Mouse (Mus musculus): Measurements from ENCODE around the gene Ckap4. TPM values are rescaled to one million over a fixed set of nuclear protein-coding genes. Genes with fewer than 3 reads are reported as not detected.
"Not testable (repeated sequence)": the region's sequence is repeated elsewhere in the genome, so short reads cannot be mapped to it uniquely, and the experiment has no call there.

Ckap4 gene
- total RNA-seq, 4 experiments from 2014 or later: 27.5 to 33.1 (median 29.3) TPM

- no peak for DNase-seq
These were observed 35.0 kb downstream of the Ckap4 start for GRCm38 (mm10) chr10:84498867-84499266.

GRCm38 (mm10) chr10:84496805-84497204, 37.1 kb downstream of the Ckap4 start:
- DNase-seq: no peak

GRCm38 (mm10) chr10:84494432-84494831, 39.4 kb downstream of the Ckap4 start:
- DNase-seq: no peak

- no peak for DNase-seq
These were observed 43.7 kb downstream of the Ckap4 start for GRCm38 (mm10) chr10:84490115-84490514.

GRCm38 (mm10) chr10:84488315-84488714, 45.5 kb downstream of the Ckap4 start:
- DNase-seq: peak; percentile 43

GRCm38 (mm10) chr10:84484661-84485060, 49.2 kb downstream of the Ckap4 start:
- no peak for DNase-seq

- no peak for DNase-seq
These were observed 50.3 kb downstream of the Ckap4 start for GRCm38 (mm10) chr10:84483553-84483952.

- DNase-seq: no peak
These were observed 50.8 kb downstream of the Ckap4 start for GRCm38 (mm10) chr10:84483069-84483468.

- not testable (repeated sequence) for DNase-seq
These were observed 51.4 kb downstream of the Ckap4 start for GRCm38 (mm10) chr10:84482418-84482817.

GRCm38 (mm10) chr10:84481327-84481671, 52.6 kb downstream of the Ckap4 start:
- no peak for DNase-seq

GRCm38 (mm10) chr10:84480667-84481326, 53.1 kb downstream of the Ckap4 start:
- DNase-seq: peak; percentile 29

- no peak for DNase-seq
These were observed 53.7 kb downstream of the Ckap4 start for GRCm38 (mm10) chr10:84480146-84480545.

- no peak for DNase-seq
These were observed 56.2 kb downstream of the Ckap4 start for GRCm38 (mm10) chr10:84477613-84478076.

GRCm38 (mm10) chr10:84477045-84477612, 56.7 kb downstream of the Ckap4 start:
- no peak for DNase-seq

Other genes starting within 250 kb of the Ckap4 start
- gene Nuak1, start 93.5 kb downstream of the Ckap4 start, total RNA-seq (2022): 10 to 100 TPM; 10.1 to 13.6 (median 12.1) TPM
- gene Tcp11l2, start 42.6 kb upstream of the Ckap4 start, total RNA-seq (2022): 10 to 100 TPM; 45.8 to 51.1 (median 48.8) TPM
- gene Polr3b, start 88.2 kb upstream of the Ckap4 start, total RNA-seq (2022): 10 to 100 TPM; 27.4 to 32.3 (median 31.2) TPM
- gene Rfx4, start 222.0 kb upstream of the Ckap4 start, total RNA-seq (2022): under 1 TPM in 1 of 4 experiments, not detected in 3; 0.07 TPM

Measured in adrenal gland, adult 8-10 months (tissue).